Mouse (Mus musculus): ENCODE data around the gene Qars. TPM values are rescaled to one million over a fixed set of nuclear protein-coding genes. Genes with fewer than 3 reads are reported as not detected.

Qars gene
- polyA plus RNA-seq, 1 experiment from 2014 or later = 108 TPM

- under 1% methylated on average over 55 of the region's 55 CpGs for WGBS
- peak within 1 kb of the TSS; percentile 98 for H3K9ac ChIP-seq
- no peaks in the 10 kb centered on the region for H3K27me3 ChIP-seq
- H3K4me1 ChIP-seq = peaks cover 19% of the 10 kb centered on the region; the same call in 1 of the 2 replicates
- no peaks in the 10 kb centered on the region for H3K9me3 ChIP-seq
- peak within 1 kb of the TSS; percentile 99 for H3K27ac ChIP-seq
- peak within 1 kb of the TSS; percentile 75 for H3K4me2 ChIP-seq
- peak within 1 kb of the TSS; percentile 100 for H3K4me3 ChIP-seq
- peak; percentile 94 for ATAC-seq (ENCODE audit: borderline replicate concordance, extremely low read depth, low FRiP score, low TSS enrichment)
- H3K36me3 ChIP-seq = peaks cover 45% of the 10 kb centered on the region
Observed at GRCm38 (mm10) chr9:108516380-108517251, 9.1 kb downstream of the Qars start, which contains the start of gene Qrich1. Gene Qrich1, plus strand, starts transcription at chr9:108516806.

- Histone ChIP-seq H3K4me1 (peaks cover 19% of the 10 kb centered on the region; the same call in 1 of the 2 replicates), H3K27ac (peak overlapping the region; percentile 99), H3K4me2 (peak overlapping the region; percentile 75), H3K4me3 (peak overlapping the region; percentile 100), H3K9ac (peak overlapping the region; percentile 98), H3K9me3 (no peaks in the 10 kb centered on the region), H3K36me3 (peaks cover 38% of the 10 kb centered on the region), H3K27me3 (no peaks in the 10 kb centered on the region)
- WGBS = under 1% methylated on average over 94 of the region's 95 CpGs
- peak; percentile 88 for ATAC-seq (ENCODE audit: borderline replicate concordance, extremely low read depth, low FRiP score, low TSS enrichment)
Observed at GRCm38 (mm10) chr9:108517253-108517930, 9.9 kb downstream of the Qars start.

- Histone ChIP-seq H3K27me3 (no peaks in the 10 kb centered on the region), H3K4me2 (peak overlapping the region; percentile 75), H3K27ac (peak overlapping the region; percentile 99), H3K4me3 (peak overlapping the region; percentile 100), H3K9ac (peak overlapping the region; percentile 98), H3K36me3 (peaks cover 32% of the 10 kb centered on the region), H3K9me3 (no peaks in the 10 kb centered on the region), H3K4me1 (peaks cover 19% of the 10 kb centered on the region; the same call in 1 of the 2 replicates)
- peak; percentile 13 for ATAC-seq (ENCODE audit: borderline replicate concordance, extremely low read depth, low FRiP score, low TSS enrichment)
- 0% methylated on average over 13 of the region's 13 CpGs for WGBS
Observed at GRCm38 (mm10) chr9:108517931-108518332, 10.4 kb downstream of the Qars start.

GRCm38 (mm10) chr9:108521604-108522003 lies 14.1 kb downstream of the Qars start:
- Histone ChIP-seq H3K4me3 (no peak overlapping the region), H3K4me2 (no peak overlapping the region), H3K9me3 (no peaks in the 10 kb centered on the region), H3K27ac (no peak overlapping the region), H3K9ac (no peak overlapping the region), H3K36me3 (peaks cover 14% of the 10 kb centered on the region; the same call in 1 of the 2 replicates), H3K27me3 (no peaks in the 10 kb centered on the region), H3K4me1 (peaks cover 14% of the 10 kb centered on the region; the same call in 1 of the 2 replicates)
- ATAC-seq (ENCODE audit: borderline replicate concordance, extremely low read depth, low FRiP score, low TSS enrichment) = no peak
- 80% methylated on average over 2 of the region's 2 CpGs for WGBS

GRCm38 (mm10) chr9:108523341-108523740 lies 15.8 kb downstream of the Qars start:
- no peak overlapping the region for H3K4me3 ChIP-seq
- H3K27me3 ChIP-seq = no peaks in the 10 kb centered on the region
- 94% methylated on average over 4 of the region's 4 CpGs for WGBS
- peaks cover 14% of the 10 kb centered on the region; the same call in 1 of the 2 replicates for H3K4me1 ChIP-seq
- no peaks in the 10 kb centered on the region for H3K9me3 ChIP-seq
- no peak overlapping the region for H3K4me2 ChIP-seq
- ATAC-seq (ENCODE audit: borderline replicate concordance, extremely low read depth, low FRiP score, low TSS enrichment) = no peak
- H3K36me3 ChIP-seq = peaks cover 16% of the 10 kb centered on the region
- no peak overlapping the region for H3K27ac ChIP-seq
- no peak overlapping the region for H3K9ac ChIP-seq

- Histone ChIP-seq H3K4me3 (no peak overlapping the region), H3K27me3 (no peaks in the 10 kb centered on the region), H3K9ac (no peak overlapping the region), H3K27ac (no peak overlapping the region), H3K4me2 (no peak overlapping the region), H3K4me1 (no peaks in the 10 kb centered on the region), H3K9me3 (no peaks in the 10 kb centered on the region), H3K36me3 (peaks cover 32% of the 10 kb centered on the region)
- no peak for ATAC-seq (ENCODE audit: borderline replicate concordance, extremely low read depth, low FRiP score, low TSS enrichment)
- 78% methylated on average over 3 of the region's 3 CpGs for WGBS
Observed at GRCm38 (mm10) chr9:108525400-108525799, 17.9 kb downstream of the Qars start.

GRCm38 (mm10) chr9:108530954-108531353 lies 23.4 kb downstream of the Qars start:
- WGBS = 94% methylated on average over 1 of the region's 1 CpGs
- no peak for ATAC-seq (ENCODE audit: borderline replicate concordance, extremely low read depth, low FRiP score, low TSS enrichment)
- H3K9ac ChIP-seq = no peak overlapping the region
- H3K27me3 ChIP-seq = no peaks in the 10 kb centered on the region
- no peaks in the 10 kb centered on the region for H3K4me1 ChIP-seq
- H3K27ac ChIP-seq = no peak overlapping the region
- peaks cover 75% of the 10 kb centered on the region for H3K36me3 ChIP-seq
- no peak overlapping the region for H3K4me3 ChIP-seq
- H3K9me3 ChIP-seq = no peaks in the 10 kb centered on the region
- H3K4me2 ChIP-seq = no peak overlapping the region

GRCm38 (mm10) chr9:108531496-108531895 lies 24.0 kb downstream of the Qars start:
- Histone ChIP-seq H3K36me3 (peaks cover 80% of the 10 kb centered on the region), H3K4me2 (no peak overlapping the region), H3K9me3 (no peaks in the 10 kb centered on the region), H3K27me3 (no peaks in the 10 kb centered on the region), H3K27ac (no peak overlapping the region), H3K9ac (no peak overlapping the region), H3K4me1 (no peaks in the 10 kb centered on the region), H3K4me3 (no peak overlapping the region)
- ATAC-seq (ENCODE audit: borderline replicate concordance, extremely low read depth, low FRiP score, low TSS enrichment) = no peak
- 85% methylated on average over 1 of the region's 1 CpGs for WGBS

- Histone ChIP-seq H3K9ac (no peak overlapping the region), H3K4me2 (no peak overlapping the region), H3K36me3 (peaks cover 89% of the 10 kb centered on the region), H3K9me3 (no peaks in the 10 kb centered on the region), H3K4me3 (no peak overlapping the region), H3K4me1 (no peaks in the 10 kb centered on the region), H3K27ac (no peak overlapping the region), H3K27me3 (no peaks in the 10 kb centered on the region)
- no peak for ATAC-seq (ENCODE audit: borderline replicate concordance, extremely low read depth, low FRiP score, low TSS enrichment)
Observed at GRCm38 (mm10) chr9:108540846-108541245, 33.3 kb downstream of the Qars start.

GRCm38 (mm10) chr9:108545986-108546385 lies 38.5 kb downstream of the Qars start:
- Histone ChIP-seq H3K4me2 (no peak overlapping the region), H3K4me1 (no peaks in the 10 kb centered on the region), H3K9me3 (no peaks in the 10 kb centered on the region), H3K4me3 (no peak overlapping the region), H3K36me3 (peaks cover 86% of the 10 kb centered on the region), H3K9ac (no peak overlapping the region), H3K27ac (no peak overlapping the region), H3K27me3 (no peaks in the 10 kb centered on the region)
- WGBS = 91% methylated on average over 3 of the region's 3 CpGs
- ATAC-seq (ENCODE audit: borderline replicate concordance, extremely low read depth, low FRiP score, low TSS enrichment) = no peak

- Histone ChIP-seq H3K4me3 (no peak overlapping the region), H3K27ac (no peak overlapping the region), H3K4me1 (no peaks in the 10 kb centered on the region), H3K27me3 (no peaks in the 10 kb centered on the region), H3K36me3 (peaks cover 85% of the 10 kb centered on the region), H3K9ac (no peak overlapping the region), H3K4me2 (no peak overlapping the region), H3K9me3 (no peaks in the 10 kb centered on the region)
- WGBS = 77% methylated on average over 1 of the region's 1 CpGs
- ATAC-seq (ENCODE audit: borderline replicate concordance, extremely low read depth, low FRiP score, low TSS enrichment) = no peak
Observed at GRCm38 (mm10) chr9:108546875-108547274, 39.4 kb downstream of the Qars start.

- H3K27ac ChIP-seq = no peak overlapping the region
- no peak overlapping the region for H3K4me2 ChIP-seq
- H3K27me3 ChIP-seq = no peaks in the 10 kb centered on the region
- no peak overlapping the region for H3K4me3 ChIP-seq
- no peak for ATAC-seq (ENCODE audit: borderline replicate concordance, extremely low read depth, low FRiP score, low TSS enrichment)
- peaks cover 10% of the 10 kb centered on the region for H3K4me1 ChIP-seq
- no peak overlapping the region for H3K9ac ChIP-seq
- H3K9me3 ChIP-seq = no peaks in the 10 kb centered on the region
- 84% methylated on average over 4 of the region's 4 CpGs for WGBS
- peaks cover 75% of the 10 kb centered on the region for H3K36me3 ChIP-seq
Observed at GRCm38 (mm10) chr9:108559169-108559568, 51.7 kb downstream of the Qars start.

Data from lung, embryonic 15.5 days (tissue).